Mouse (Mus musculus) heart, embryonic 14.5 days (tissue): ENCODE measurements at regions not wholly inside any gene's neighbourhood (a gene's known extent, or its start where the extent isn't known, plus 50 kb on each side); places are given as distances from the start of the nearest gene placed in this dataset.

Source experiments
- ATAC-seq: fragments of 200-750 bp; cut with Nextera tagmentation; 2 replicates; pipeline ENCODE4 v1.8.0; 2017; ENCODE audit warnings: low read depth, moderate TSS enrichment; ENCODE audit not compliant: insufficient number of reproducible peaks, insufficient read depth, low FRiP score
- H3K27ac ChIP-seq, 2 experiments: fragments of 200-500 bp in 1 of 2; fragments of 300-500 bp in 1 of 2; sonication (generic) in 1 of 2; replicated peaks in 1 of 2; 2 replicates each; pipeline ENCODE4 v1.5.1; 2012 to 2014; ENCODE audit warnings: low read depth in 2 of 2, low read length in 2 of 2, control low read depth in 1 of 2, mild to moderate bottlenecking in 1 of 2, mixed read lengths in 1 of 2; ENCODE audit not compliant: control insufficient read depth in 1 of 2, insufficient read depth in 1 of 2
- H3K27me3 ChIP-seq: fragments of 300-500 bp; sonication (generic); 2 replicates; pipeline ENCODE4 v1.6.1; 2014; ENCODE audit warnings: mild to moderate bottlenecking, low read length, control low read depth; ENCODE audit not compliant: control insufficient read depth, insufficient read depth
- H3K36me3 ChIP-seq: fragments of 300-500 bp; sonication (generic); 2 replicates; pipeline ENCODE4 v1.6.1; 2014; ENCODE audit warnings: mild to moderate bottlenecking, control low read depth, low read length, mixed read lengths; ENCODE audit not compliant: control insufficient read depth, insufficient read depth
- H3K4me1 ChIP-seq, 2 experiments: fragments of 200-500 bp in 1 of 2; fragments of 300-500 bp in 1 of 2; sonication (generic) in 1 of 2; 2 replicates each; pipeline ENCODE4 v1.6.1; 2012 to 2014; ENCODE audit warnings: low read length in 2 of 2, control low read depth in 1 of 2, mixed read lengths in 1 of 2; ENCODE audit not compliant: control insufficient read depth in 2 of 2, insufficient read depth in 2 of 2
- H3K4me2 ChIP-seq: fragments of 300-500 bp; sonication (generic); 2 replicates; pipeline ENCODE4 v1.6.1; 2014; ENCODE audit warnings: mild to moderate bottlenecking, low read length
- H3K4me3 ChIP-seq, 2 experiments: fragments of 200-500 bp in 1 of 2; fragments of 300-500 bp in 1 of 2; sonication (generic) in 1 of 2; 2 replicates each; pipeline ENCODE4 v1.5.1; 2012 to 2014; ENCODE audit warnings: low read length in 2 of 2, mild to moderate bottlenecking in 2 of 2, control low read depth in 1 of 2, low read depth in 1 of 2, moderate library complexity in 1 of 2; ENCODE audit not compliant: control insufficient read depth in 1 of 2, insufficient read depth in 1 of 2
- H3K9ac ChIP-seq: fragments of 300-500 bp; sonication (generic); 2 replicates; pipeline ENCODE4 v1.6.1; 2014; ENCODE audit warnings: mild to moderate bottlenecking, low read length
- H3K9me3 ChIP-seq: fragments of 300-500 bp; sonication (generic); 2 replicates; pipeline ENCODE4 v1.6.1; 2016; ENCODE audit warnings: low read length, control low read depth; ENCODE audit not compliant: control insufficient read depth
- WGBS: fragments of 180-500 bp; shearing (Covaris S2); extraction: QIAGEN DNeasy Blood & Tissue Kit; methylation state at CpG from one replicate; pipeline ENCODE4 v1.1.7; 2014; 5-methylcytosine and 5-hydroxymethylcytosine counted together

DNA sequence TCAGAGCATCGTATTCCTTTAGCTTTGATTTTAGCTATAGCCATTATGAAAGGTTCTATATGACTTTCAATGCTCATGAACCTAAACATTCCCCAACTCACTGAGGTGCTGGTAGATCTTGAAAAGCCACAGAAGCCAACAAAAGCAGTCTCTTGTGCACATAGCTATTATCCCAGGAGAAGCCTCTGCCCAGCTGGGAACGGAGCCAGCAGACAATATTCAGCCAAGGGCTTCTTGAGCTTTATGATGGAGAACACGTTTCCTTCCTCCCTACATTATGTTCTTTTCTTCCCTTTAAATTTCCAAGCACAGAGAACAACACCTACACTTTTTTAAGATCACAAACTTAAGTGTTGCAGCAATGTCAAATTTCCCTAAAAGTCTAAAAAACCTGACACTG lies 3321.1 kb upstream of the Gm7489 start:
- H3K36me3 ChIP-seq: no peaks in the 10 kb centered on the region
- no peak for ATAC-seq
- no peak overlapping the region for H3K4me3 ChIP-seq
- no peak overlapping the region for H3K4me2 ChIP-seq
- no peak overlapping the region for H3K27ac ChIP-seq
- H3K9ac ChIP-seq: no peak overlapping the region
- 66% methylated on average over 3 of the region's 3 CpGs for WGBS
- H3K9me3 ChIP-seq: no peaks in the 10 kb centered on the region
- H3K27me3 ChIP-seq: no peaks in the 10 kb centered on the region
- no peaks in the 10 kb centered on the region for H3K4me1 ChIP-seq

DNA sequence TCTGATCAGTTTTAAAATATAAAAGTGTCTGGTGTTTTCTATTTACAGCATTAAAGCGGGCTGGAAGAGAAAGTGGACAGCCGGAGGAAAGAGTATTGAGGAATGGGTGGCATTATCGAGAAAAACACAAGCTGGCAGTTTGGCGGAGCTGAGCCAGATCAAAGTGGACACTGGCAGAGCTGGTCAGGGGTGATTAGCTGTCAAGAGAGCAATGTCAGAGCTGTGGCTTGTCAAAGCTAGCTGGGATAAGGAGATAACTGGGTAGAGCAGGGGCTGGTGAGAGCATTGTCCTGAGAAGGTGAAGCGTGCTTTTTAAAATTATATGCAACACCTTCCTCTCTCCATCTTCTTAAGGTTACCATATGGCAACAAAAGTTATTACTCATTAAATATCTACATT lies 3303.9 kb upstream of the Gm7489 start:
- no peak overlapping the region for H3K27ac ChIP-seq
- H3K9ac ChIP-seq: no peak overlapping the region
- no peak overlapping the region for H3K4me3 ChIP-seq
- no peaks in the 10 kb centered on the region for H3K4me1 ChIP-seq
- no peak for ATAC-seq
- no peaks in the 10 kb centered on the region for H3K27me3 ChIP-seq
- H3K4me2 ChIP-seq: no peak overlapping the region
- 62% methylated on average over 5 of the region's 5 CpGs for WGBS
- peaks cover 10% of the 10 kb centered on the region; the same call in 1 of the 2 replicates for H3K9me3 ChIP-seq
- no peaks in the 10 kb centered on the region for H3K36me3 ChIP-seq

GRCm38 (mm10) chr15:50583951-50584350 lies 3300.8 kb upstream of the Gm7489 start:
- Histone ChIP-seq H3K4me1 (no peaks in the 10 kb centered on the region), H3K4me2 (no peak overlapping the region), H3K27me3 (no peaks in the 10 kb centered on the region), H3K9me3 (peaks cover 10% of the 10 kb centered on the region; the same call in 1 of the 2 replicates), H3K36me3 (no peaks in the 10 kb centered on the region), H3K27ac (no peak overlapping the region), H3K9ac (no peak overlapping the region), H3K4me3 (no peak overlapping the region)
- no peak for ATAC-seq

DNA sequence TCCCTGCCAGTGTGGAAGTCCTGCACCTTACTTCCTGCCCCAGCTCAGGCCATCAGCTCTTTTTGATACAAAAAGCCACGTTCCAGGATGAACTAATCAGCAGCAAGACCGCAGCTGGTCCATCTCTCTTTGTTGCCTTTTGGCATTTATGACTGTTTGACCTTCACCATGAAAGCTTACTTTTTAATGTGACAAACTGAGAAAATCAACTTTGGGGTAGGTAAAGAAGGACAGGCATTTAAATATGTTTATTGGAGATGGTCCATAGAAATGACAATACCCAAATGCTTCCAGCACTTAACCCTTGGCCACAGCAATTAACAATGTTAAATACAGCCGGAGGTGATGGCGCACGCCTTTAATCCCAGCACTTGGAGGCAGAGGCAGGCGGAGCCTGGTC lies 3299.2 kb upstream of the Gm7489 start:
- Histone ChIP-seq H3K36me3 (no peaks in the 10 kb centered on the region), H3K27ac (no peak overlapping the region), H3K4me1 (no peaks in the 10 kb centered on the region), H3K9me3 (0 out of 2 replicates have a peak, but pooled peaks cover 3% of the 10 kb centered on the region), H3K27me3 (no peaks in the 10 kb centered on the region), H3K4me2 (no peak overlapping the region), H3K4me3 (no peak overlapping the region), H3K9ac (no peak overlapping the region)
- WGBS: 86% methylated on average over 6 of the region's 6 CpGs
- no peak for ATAC-seq
